Mouse (Mus musculus): ENCODE results near the gene Olfr530. TPM values are rescaled to one million over a fixed set of nuclear protein-coding genes. Genes with fewer than 3 reads are reported as not detected.

Olfr530 gene
- polyA plus RNA-seq (2014; fragmentation: Illumina TruSeq; extraction: RNeasy Lipid Tissue Mini Kit (QIAGEN cat#74804); ENCODE audit: low replicate concordance), result not detected

DNA sequence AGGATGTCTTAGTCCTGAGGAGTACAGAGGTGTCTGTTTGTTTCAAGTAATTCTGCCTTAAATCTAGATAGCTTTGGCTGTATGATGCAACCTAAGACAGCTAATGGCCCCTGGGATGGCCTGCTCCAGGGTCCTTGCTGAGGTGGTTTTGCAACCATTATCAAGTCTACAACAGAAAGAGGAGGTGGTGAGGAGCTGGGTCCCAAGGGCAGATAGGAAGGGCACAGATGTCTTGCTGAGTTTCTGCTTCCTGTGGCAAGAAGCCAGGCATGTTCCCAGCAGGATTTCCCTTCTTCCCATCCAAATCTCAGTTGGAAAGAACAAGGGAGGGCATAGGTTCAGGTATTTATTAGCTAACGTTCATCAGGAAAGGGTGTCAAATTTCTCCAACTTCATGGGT lies at the start of gene Olfr530:
Gene Olfr530 (minus strand): TSS at position 101 of the 400 bp plus-strand sequence.

DNA sequence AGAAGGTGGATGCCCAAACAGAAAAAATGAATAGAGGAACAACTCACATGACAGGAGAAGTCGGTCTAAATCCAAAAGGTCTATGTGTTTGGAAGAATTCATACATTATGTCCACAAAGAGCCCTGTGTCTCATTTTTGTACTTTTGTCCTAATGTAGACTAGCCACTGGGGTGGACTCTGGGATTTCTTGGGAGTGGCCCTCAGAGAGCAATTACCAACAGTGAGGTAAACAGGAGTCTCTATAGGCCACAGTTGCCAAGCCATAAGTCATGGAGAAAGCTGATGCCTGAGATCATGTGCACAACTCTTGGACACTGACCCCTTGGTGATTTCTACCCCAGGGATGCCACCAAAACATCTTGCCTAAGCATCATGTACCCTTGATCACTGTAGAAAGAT lies 45.4 kb upstream of the Olfr530 start, which contains the start of gene Olfr532:
Gene Olfr532 (minus strand): TSS at position 101 of the 400 bp plus-strand sequence.

DNA sequence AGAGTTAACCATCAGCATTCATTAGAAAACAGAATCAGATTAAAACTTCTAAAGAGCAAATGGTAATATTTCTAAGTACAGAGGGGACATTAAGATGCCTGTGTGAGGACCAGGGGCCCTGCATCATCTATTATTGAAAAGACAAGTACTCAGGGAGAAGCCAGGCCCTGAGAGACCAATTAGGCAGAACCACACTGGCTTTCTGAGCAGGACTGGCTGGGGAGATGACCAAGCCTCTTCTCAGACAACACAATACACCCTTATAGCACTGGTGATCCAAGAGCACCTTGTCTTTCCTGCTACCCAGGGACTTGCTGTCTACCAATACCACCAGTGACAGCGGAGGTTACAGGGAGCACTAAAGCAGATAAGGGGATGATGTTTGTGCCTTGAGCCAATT lies 26.7 kb upstream of the Olfr530 start, which contains the start of gene Olfr531:
Gene Olfr531 (minus strand): TSS at position 101 of the 400 bp plus-strand sequence.

DNA sequence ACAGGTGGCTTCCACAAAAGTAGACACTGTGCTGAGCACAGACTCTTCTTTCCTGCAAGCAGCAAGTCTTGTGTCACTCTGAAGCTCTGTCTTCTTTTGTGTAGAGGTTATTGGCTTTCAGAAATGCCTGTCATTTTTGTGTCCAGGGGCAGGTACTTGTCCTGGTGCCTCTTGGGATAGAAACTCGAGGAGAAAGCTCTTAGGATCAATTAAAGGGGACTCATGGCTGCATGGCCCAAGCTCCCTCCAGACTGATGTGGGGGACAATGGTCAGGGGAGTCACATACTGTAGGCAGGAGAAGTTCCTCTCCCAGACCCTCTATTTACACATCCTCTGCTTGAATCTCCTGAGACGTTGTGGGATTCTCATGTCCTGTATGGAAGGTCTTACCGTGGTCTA lies 14.6 kb downstream of the Olfr530 start, which contains the start of gene Olfr60:
Gene Olfr60 (minus strand): TSS at position 101 of the 400 bp plus-strand sequence.

DNA sequence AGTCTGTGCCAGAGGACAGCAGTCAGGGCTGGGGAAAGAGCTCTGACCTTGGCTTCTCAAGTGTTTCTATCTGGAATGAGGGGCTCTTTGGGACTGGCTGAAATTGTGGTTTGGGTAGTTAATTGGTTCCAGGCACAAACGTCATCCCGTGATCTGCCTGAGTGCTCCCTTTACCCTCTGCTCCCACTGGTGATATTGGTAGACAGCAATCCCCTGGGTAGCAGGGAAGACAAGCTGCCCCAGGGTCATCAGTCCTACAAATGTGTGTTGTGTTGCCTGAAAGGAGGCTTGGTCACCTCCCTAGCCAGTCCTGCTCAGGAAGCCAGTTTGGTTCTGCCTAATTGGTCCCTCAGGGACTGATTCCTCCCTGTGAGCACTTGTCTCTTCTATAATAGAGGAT lies 42.4 kb downstream of the Olfr530 start, which contains the start of gene Olfr527:
Gene Olfr527 (plus strand): TSS at position 301 of the 400 bp plus-strand sequence.

Other genes with a start within 250 kb of the Olfr530 start
- 1.1 TPM for gene Mtg1, start 238.8 kb downstream of the Olfr530 start, polyA plus RNA-seq (2014; fragmentation: Illumina TruSeq; extraction: RNeasy Lipid Tissue Mini Kit (QIAGEN cat#74804); ENCODE audit: low replicate concordance)
- 0.11 TPM for gene Sprn, start 221.5 kb downstream of the Olfr530 start, polyA plus RNA-seq (2014; fragmentation: Illumina TruSeq; extraction: RNeasy Lipid Tissue Mini Kit (QIAGEN cat#74804); ENCODE audit: low replicate concordance)
- gene Olfr522, start 211.6 kb downstream of the Olfr530 start, polyA plus RNA-seq (2014; fragmentation: Illumina TruSeq; extraction: RNeasy Lipid Tissue Mini Kit (QIAGEN cat#74804); ENCODE audit: low replicate concordance), result not detected
- not detected for gene Olfr523, start 203.1 kb downstream of the Olfr530 start, polyA plus RNA-seq (2014; fragmentation: Illumina TruSeq; extraction: RNeasy Lipid Tissue Mini Kit (QIAGEN cat#74804); ENCODE audit: low replicate concordance)
- gene Olfr524, start 170.4 kb downstream of the Olfr530 start, polyA plus RNA-seq (2014; fragmentation: Illumina TruSeq; extraction: RNeasy Lipid Tissue Mini Kit (QIAGEN cat#74804); ENCODE audit: low replicate concordance), result not detected
- not detected for gene Cd163l1, start 158.1 kb downstream of the Olfr530 start, polyA plus RNA-seq (2014; fragmentation: Illumina TruSeq; extraction: RNeasy Lipid Tissue Mini Kit (QIAGEN cat#74804); ENCODE audit: low replicate concordance)
- not detected for gene 5830411N06Rik, start 129.0 kb downstream of the Olfr530 start, polyA plus RNA-seq (2014; fragmentation: Illumina TruSeq; extraction: RNeasy Lipid Tissue Mini Kit (QIAGEN cat#74804); ENCODE audit: low replicate concordance)
- not detected for gene Olfr525, start 55.5 kb downstream of the Olfr530 start, polyA plus RNA-seq (2014; fragmentation: Illumina TruSeq; extraction: RNeasy Lipid Tissue Mini Kit (QIAGEN cat#74804); ENCODE audit: low replicate concordance)
- not detected for gene Olfr527, start 42.3 kb downstream of the Olfr530 start, polyA plus RNA-seq (2014; fragmentation: Illumina TruSeq; extraction: RNeasy Lipid Tissue Mini Kit (QIAGEN cat#74804); ENCODE audit: low replicate concordance)
- gene Olfr60, start 14.7 kb downstream of the Olfr530 start, polyA plus RNA-seq (2014; fragmentation: Illumina TruSeq; extraction: RNeasy Lipid Tissue Mini Kit (QIAGEN cat#74804); ENCODE audit: low replicate concordance), result 0.33 TPM
- not detected for gene Olfr531, start 26.6 kb upstream of the Olfr530 start, polyA plus RNA-seq (2014; fragmentation: Illumina TruSeq; extraction: RNeasy Lipid Tissue Mini Kit (QIAGEN cat#74804); ENCODE audit: low replicate concordance)
- not detected for gene Olfr532, start 45.3 kb upstream of the Olfr530 start, polyA plus RNA-seq (2014; fragmentation: Illumina TruSeq; extraction: RNeasy Lipid Tissue Mini Kit (QIAGEN cat#74804); ENCODE audit: low replicate concordance)
- gene Olfr533, start 87.0 kb upstream of the Olfr530 start, polyA plus RNA-seq (2014; fragmentation: Illumina TruSeq; extraction: RNeasy Lipid Tissue Mini Kit (QIAGEN cat#74804); ENCODE audit: low replicate concordance), result not detected
- gene Olfr535, start 107.9 kb upstream of the Olfr530 start, polyA plus RNA-seq (2014; fragmentation: Illumina TruSeq; extraction: RNeasy Lipid Tissue Mini Kit (QIAGEN cat#74804); ENCODE audit: low replicate concordance), result not detected
- not detected for gene Olfr536, start 131.1 kb upstream of the Olfr530 start, polyA plus RNA-seq (2014; fragmentation: Illumina TruSeq; extraction: RNeasy Lipid Tissue Mini Kit (QIAGEN cat#74804); ENCODE audit: low replicate concordance)
- not detected for gene Olfr538, start 191.6 kb upstream of the Olfr530 start, polyA plus RNA-seq (2014; fragmentation: Illumina TruSeq; extraction: RNeasy Lipid Tissue Mini Kit (QIAGEN cat#74804); ENCODE audit: low replicate concordance)
- gene Olfr46, start 224.9 kb upstream of the Olfr530 start, polyA plus RNA-seq (2014; fragmentation: Illumina TruSeq; extraction: RNeasy Lipid Tissue Mini Kit (QIAGEN cat#74804); ENCODE audit: low replicate concordance), result not detected